In the genomic region with DNA sequence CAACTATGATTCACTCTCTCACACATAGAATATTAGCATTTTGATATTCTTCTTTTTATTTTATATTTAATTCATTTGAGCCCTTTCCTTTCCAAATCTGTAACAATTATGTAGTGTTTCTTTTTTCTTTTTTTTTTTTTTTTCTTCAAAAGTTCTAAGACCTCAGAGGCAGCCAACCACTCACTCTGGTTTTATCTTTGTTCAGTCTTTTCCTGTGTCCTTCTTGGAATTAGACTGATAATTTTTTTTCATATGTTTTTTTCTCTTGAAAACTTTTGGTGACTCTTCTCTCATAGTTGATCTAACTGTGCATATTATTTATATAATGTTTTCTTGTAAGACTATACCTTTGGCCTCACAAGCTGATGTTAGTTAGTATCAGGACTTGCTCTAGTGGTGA, we compare ENCODE assay signal across 25 mouse cellular contexts.
"Had no signal": no experiment of that assay in that cellular context is flagged by ENCODE, and none has a peak within 500 bp of the region (broad histone marks: within the 10 kb centered on the region; RNA-seq: fewer than 3 reads in every experiment).

No protein-coding gene starts in this region.

- DNase-seq: cerebellum, adult 9-10 months; cerebellum, adult 9-11 months; cerebellum, postnatal 10 days; cerebellum, postnatal 14 days; cerebellum, postnatal 25 days; cerebellum, postnatal 36 days; embryo, embryonic 11 days; forebrain, postnatal 0 days; gastrocnemius, adult 2 months; gastrocnemius, postnatal 14 days; gastrocnemius, postnatal 25 days; gastrocnemius, postnatal 36 days; heart, adult 18-20 months; heart, adult 2 months had no signal

- H3K4me3 ChIP-seq: embryonic facial prominence, embryonic 10.5 days; embryonic facial prominence, embryonic 12.5 days; embryonic facial prominence, embryonic 13.5 days; embryonic facial prominence, embryonic 15.5 days; erythroblast, embryonic 14.5 days; forebrain, embryonic 10.5 days; forebrain, embryonic 12.5 days; forebrain, embryonic 13.5 days; forebrain, embryonic 15.5 days; gastrocnemius, adult 2 months; heart, adult 2 months had no signal

- H3K9me3 ChIP-seq: embryonic facial prominence, embryonic 10.5 days; embryonic facial prominence, embryonic 12.5 days; embryonic facial prominence, embryonic 13.5 days; embryonic facial prominence, embryonic 15.5 days; forebrain, embryonic 10.5 days; forebrain, embryonic 12.5 days; forebrain, embryonic 13.5 days; forebrain, embryonic 15.5 days had no signal

- H3K9ac ChIP-seq: embryonic facial prominence, embryonic 12.5 days; embryonic facial prominence, embryonic 13.5 days; embryonic facial prominence, embryonic 15.5 days; forebrain, embryonic 12.5 days; forebrain, embryonic 13.5 days; forebrain, embryonic 15.5 days; forebrain, postnatal 0 days had no signal

- H3K4me2 ChIP-seq: embryonic facial prominence, embryonic 12.5 days; embryonic facial prominence, embryonic 13.5 days; embryonic facial prominence, embryonic 15.5 days; forebrain, embryonic 12.5 days; forebrain, embryonic 13.5 days; forebrain, embryonic 15.5 days had no signal

- H3K27me3 ChIP-seq: embryonic facial prominence, embryonic 12.5 days; embryonic facial prominence, embryonic 13.5 days; embryonic facial prominence, embryonic 15.5 days; forebrain, embryonic 12.5 days; forebrain, embryonic 13.5 days; forebrain, embryonic 15.5 days had no signal

- H3K27ac ChIP-seq: embryonic facial prominence, embryonic 10.5 days; embryonic facial prominence, embryonic 12.5 days; embryonic facial prominence, embryonic 13.5 days; embryonic facial prominence, embryonic 15.5 days; forebrain, embryonic 10.5 days; forebrain, embryonic 12.5 days; forebrain, embryonic 13.5 days; forebrain, embryonic 15.5 days; gastrocnemius, adult 2 months; heart, adult 2 months had no signal

- ATAC-seq: forebrain, embryonic 13.5 days; forebrain, embryonic 14.5 days; forebrain, embryonic 15.5 days; forebrain, embryonic 16.5 days; forebrain, postnatal 0 days had no signal
